Mouse (Mus musculus): ENCODE data around the gene Vps35l.
A peak's percentile ranks its signal among the peaks of the same experiment; 100 is the strongest.

Vps35l gene

DNA sequence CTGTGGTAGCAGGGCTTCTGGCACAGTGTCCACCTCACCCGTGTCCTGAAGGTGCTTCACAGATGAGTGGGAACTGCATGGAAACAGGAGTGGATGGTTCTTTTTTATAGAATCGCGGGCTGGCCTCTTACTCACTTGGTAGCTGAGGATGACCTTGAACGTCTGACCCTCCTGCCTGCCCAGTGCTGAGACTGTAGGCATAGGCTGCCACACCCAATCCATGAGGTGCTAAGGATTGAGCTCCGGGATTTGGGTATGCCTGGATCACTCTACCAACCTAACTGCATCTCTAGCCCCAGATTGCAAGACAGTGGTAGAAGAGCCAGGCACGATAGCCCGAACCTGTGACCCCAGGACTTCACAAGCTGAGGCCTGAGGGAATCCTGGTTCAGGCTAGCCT, 77.7 kb downstream of the Vps35l start:
- DNase-seq (ENCODE audit: extremely low spot score, low read depth, low spot score) = no peak

DNA sequence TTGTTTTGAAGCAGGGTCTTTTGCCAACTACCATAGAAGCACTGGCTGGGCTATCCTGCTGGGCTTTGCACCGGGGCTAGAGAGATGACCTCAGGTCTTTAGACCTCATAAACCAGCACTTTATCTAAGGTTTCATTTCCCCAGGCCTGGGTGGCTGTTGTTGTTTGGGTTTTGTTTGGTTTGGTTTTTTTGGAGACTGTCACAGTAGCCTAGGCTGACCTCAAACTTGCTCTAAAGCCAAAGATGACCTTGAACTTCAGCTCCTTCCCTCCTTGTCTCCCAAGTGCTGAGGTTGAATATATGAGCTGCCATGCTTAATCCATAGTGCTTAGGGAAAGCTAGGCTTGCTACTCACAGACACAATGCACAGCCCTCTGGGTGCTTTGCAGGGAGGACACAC, 79.6 kb downstream of the Vps35l start:
- no peak for DNase-seq (ENCODE audit: extremely low spot score, low read depth, low spot score)

DNA sequence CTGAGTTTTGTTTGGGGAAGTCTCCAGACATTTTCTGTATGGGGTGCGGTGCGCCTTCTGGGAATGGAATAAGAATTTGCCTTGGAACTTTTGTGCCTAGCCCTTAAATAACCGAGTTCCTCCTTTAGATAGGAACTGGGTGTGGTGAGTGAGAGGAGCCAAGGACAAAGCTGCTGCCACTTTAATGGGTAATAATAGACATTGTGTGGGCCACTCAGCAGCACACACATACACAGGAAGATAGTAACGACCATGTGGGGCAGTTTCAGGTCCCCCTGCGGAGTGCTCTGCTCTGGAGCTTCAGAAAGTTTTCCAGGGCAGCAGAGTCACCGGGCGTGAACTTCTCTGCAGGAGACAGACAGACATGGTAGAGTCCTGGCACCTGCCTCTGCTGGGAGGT, 81.3 kb downstream of the Vps35l start:
- DNase-seq (ENCODE audit: extremely low spot score, low read depth, low spot score) = no peak

DNA sequence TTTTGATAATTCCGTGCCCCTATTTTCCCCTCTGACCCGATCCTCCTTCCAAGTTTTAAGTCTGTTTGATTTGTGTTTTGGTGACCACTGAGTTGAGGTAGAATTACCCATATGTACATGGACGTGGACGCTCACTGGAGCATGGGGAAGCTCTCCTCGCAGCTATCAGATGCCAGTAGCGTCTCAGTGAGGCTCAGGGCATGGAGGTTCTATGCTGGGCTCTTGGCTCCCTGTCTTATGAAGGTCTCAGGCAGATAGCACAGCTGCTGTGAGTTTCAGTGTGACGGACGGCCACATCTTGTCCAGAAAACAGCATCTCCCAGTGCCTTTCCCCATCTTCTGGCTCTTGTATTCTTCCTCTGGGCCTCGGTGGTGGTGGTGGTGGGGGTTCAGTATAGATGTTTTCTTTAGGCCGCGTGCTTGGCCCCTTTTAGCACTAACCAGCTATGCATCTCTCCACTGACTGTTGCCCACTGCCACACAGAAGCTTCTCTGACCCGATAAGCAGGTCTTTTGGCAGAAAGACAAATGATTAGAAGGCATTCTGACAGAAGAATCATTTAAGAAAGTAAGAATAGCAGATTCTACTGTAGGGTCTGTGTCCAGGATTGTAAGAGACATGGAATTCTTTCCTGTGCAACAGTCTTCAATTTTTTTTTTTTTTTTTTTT, 82.0 kb downstream of the Vps35l start:
- no peak for DNase-seq (ENCODE audit: extremely low spot score, low read depth, low spot score)

DNA sequence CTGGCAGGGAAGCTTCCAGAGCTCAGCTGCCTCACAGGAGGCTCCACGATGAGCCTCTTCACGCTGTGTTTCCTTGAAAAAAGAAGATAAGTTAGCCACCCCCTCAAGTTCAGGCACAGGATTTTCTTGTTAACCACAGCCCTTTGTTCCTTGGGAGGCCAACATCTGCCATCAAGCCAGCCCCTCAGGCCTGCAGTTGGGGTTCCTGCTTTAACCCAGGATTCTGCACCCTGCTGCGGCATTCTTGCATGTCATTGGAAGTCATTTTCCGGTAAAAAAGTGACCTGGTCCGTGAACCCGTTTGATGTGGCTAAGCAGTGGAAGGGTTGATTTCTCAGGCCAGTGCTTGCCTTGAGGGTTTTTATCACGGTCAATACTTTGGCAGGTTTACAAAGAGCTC, 84.4 kb downstream of the Vps35l start:
- no peak for DNase-seq (ENCODE audit: extremely low spot score, low read depth, low spot score)

DNA sequence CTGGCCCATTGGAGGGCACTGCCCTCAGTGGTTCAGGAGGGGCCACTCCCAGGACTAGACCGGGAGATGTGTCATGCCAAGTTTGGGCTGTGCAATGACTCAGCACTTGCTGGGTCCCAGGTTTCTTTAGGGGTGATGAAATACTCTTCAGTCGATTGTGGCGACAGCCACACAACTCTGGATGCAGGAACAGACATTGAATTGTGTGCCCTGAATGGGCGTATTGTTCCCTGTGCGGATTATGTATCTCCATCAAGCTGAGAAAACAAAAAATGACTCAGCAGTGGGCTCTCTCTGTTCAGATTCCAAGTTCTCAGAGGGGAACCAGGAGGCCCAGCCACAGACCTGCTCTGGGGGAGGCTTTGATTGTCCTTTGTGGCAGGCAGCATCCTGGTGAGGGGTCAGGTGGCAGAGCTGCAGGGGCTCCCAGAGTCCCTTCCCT, 88.0 kb downstream of the Vps35l start:
- DNase-seq (ENCODE audit: extremely low spot score, low read depth, low spot score) = no peak

DNA sequence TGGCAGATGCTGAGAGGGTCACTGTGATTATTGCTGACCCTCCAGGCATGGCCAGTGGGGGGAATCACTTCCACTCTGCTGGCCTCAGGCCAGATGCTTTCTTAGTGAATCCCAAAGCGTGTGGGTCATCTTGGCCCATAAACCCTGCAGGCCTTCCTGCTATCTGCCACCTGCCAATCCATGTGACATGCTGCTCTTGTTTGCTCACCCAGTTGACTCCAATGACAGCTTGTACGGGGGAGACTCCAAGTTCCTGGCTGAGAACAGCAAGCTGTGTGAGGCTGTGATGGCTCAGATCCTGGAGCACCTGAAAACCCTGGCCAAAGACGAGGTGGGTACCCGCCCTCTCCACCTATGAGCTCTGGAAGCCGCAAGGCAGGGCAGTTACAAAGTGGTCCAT, 97.9 kb downstream of the Vps35l start:
- no peak for DNase-seq (ENCODE audit: extremely low spot score, low read depth, low spot score)

DNA sequence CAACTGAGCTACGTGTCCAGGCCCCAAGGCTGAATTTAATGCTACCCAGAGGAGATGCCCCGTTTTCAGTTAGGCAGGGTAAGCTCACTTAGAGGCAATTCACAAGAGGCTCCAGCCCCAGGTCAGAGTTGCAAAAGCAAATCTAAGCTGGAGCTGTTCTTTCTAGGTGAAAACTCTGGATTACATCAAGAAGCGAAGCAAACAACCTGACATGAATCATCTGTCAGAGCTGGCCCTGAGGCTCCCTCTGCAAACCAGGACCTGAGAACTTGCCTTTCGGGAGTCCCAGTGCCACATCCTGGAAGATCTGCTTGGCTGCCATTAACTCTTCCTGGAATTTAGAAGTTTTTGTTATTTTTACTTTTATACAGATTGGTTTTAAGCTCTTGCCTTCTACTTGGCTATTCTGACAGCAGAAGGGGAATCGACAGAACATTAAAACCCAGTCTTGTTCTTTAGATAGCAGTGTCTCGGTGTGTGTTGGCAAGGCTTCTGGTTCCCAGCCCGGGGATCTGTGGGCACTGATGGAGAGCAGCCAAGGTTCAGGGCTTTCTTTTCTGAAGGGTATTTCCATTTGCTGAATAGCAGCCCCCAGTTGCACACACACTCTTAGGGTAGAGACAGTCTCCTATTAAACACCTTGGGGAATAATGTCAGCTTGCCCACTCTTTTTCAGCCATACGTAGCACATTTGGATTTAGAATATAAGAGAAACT, 101.2 kb downstream of the Vps35l start:
- DNase-seq (ENCODE audit: extremely low spot score, low read depth, low spot score) = no peak

DNA sequence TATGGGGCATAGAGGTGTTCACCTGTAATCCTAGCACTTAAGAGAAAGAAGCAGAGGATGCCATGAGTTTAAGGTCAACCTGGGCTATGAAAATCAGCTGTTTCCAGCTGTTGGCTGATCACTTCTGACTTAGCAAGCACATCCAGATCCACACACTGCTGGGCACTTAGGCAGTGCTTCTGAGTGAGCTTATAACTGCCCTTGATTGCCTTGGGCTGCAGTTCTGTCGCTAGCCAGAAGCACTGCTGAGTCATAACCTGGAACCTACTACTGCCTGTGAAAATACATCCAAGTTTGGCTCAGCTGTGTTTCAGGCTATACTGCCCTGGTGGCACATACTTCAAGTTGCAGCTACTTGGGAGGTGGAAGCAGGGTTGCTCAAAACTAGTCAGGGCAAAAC, 101.8 kb downstream of the Vps35l start:
- no peak for DNase-seq (ENCODE audit: extremely low spot score, low read depth, low spot score)

DNA sequence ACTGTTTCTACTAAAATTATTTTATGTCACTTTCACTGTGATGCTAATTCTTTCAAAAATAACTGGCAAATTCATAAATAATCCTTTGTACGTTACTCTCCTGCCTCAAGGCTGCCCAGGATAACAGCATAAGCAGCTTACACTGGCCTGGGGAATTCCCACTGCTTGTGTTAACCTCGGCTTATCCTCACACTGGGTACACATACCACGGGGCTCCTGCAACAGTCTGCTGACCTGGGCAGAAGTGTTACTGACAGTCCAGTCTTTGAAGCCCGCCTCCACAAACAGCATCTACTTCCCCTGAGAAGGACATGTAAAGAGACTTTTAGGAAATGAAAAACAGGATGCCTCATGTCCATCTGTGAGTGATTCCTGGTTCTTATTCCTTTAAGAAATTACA, 102.9 kb downstream of the Vps35l start:
- DNase-seq (ENCODE audit: extremely low spot score, low read depth, low spot score) = no peak

DNA sequence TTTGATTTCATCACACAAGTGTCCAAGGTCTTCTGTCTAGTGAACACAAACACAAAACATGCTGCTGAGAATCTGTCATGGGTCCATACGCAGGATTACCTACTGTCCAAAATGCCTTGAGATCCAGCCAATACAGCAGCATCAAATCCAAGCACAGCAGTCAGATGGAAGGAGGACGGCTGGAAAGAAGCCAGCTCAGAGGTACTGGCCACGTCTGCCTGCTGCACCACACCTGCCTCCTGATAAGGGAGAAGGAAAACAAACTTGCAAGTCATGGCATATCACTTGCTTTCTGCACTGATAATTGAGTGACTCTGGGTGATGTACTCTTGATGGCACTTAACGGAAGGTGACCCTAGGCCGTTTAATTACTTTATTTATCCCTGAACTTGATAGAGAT, 105.1 kb downstream of the Vps35l start:
- no peak for DNase-seq (ENCODE audit: extremely low spot score, low read depth, low spot score)

DNA sequence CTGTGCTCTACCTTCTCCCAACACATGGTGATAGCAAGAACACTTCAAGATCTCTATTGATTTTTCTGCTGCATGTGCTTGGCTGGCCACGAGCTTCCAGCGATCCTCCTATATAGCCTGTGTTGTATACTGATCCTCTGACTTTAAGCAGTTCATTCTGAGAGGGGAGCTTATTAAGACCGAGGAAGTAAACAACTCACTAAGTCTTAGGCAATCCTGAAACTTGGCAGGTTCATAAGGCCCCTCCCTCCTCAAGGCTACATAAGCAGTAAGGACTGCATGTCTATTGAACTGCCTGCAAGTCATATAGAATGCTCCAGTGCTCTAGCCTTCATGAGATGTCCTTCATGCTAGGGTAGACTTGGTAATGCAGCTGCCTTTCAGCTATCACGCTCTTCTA, 106.3 kb downstream of the Vps35l start:
- no peak for DNase-seq (ENCODE audit: extremely low spot score, low read depth, low spot score)

DNA sequence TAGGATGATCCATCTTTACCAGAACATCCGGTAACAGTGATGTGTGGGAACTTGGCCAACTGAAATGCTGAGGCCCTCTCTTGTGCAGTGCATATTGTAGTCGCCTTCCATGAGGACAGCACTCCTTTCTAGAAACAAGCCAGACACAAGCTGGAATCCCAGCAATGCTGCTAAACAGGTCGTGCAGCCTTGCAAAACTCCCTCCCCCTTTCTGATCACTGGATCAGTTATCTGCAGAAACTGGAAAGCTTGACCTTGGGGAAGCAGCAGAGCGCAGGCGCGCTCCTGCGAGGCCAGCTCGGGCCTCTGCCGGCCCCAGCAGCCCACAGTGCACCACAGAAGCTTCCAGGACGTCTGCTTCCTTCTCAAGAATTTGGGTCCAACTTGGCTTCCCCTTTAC, 108.8 kb downstream of the Vps35l start:
- no peak for DNase-seq (ENCODE audit: extremely low spot score, low read depth, low spot score)

DNA sequence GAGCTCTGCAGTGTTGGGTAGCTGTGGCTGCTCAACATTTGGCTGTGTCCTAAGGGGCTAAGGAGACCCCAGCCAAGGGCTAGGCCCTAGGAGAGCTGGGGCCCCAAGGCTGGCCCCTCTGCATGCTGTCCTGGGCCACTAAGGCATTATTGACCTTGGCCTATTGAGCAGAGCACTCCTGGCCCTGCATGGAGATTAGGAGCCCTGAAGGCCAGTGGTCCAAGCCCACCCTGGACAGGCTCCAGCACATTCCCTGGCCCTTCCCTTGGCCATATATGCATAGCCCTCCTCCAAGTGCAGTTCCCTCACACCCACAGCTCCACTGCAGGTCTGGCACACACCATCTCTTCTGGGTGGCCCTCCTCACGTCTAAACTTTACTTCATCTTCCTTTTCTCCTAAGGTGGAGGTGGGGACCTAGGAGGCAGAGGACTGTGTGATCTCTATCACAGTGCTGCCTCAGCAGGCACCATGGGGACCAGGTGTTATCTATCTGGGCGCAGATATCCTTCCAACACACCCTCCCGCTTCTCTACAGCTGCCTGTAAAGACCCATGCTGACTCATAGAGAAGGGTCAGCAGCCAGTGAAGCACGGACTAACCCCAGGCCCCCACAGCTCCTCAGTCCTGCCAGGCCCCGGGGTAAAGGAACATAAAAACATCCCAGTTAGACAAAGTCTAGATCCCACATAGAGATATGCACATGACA, 109.7 kb downstream of the Vps35l start:
- DNase-seq (ENCODE audit: extremely low spot score, low read depth, low spot score) = no peak

DNA sequence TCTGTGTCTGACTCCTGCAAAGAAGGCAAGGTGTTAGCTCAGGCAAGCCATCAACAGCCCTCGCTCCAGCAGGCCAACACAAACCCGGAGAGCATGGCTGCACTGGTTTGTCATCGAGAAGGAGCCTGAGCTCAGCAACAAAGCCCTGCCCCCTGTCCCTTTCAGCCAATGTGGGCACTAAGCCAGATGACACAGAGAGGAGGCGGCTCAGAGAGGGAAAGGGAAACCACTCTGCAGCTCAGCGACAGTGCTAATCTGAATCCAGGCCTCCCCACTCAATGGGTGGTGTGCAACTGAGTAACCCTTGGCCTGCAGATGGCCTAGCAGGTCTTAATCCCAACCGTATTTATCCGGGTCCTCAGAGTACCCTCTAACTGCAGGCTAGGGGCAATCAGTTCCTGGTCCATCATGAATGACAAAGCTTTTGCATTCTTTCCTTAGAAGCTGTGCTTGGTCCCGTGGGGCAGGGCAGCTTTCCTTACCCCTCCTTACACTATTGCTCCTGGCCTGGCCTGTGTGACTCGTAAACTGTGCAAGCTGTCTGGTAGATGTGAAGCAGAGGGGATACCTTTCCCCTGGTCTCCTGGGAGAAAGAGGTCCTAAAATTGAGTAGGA, 110.8 kb downstream of the Vps35l start:
- no peak for DNase-seq (ENCODE audit: extremely low spot score, low read depth, low spot score)

DNA sequence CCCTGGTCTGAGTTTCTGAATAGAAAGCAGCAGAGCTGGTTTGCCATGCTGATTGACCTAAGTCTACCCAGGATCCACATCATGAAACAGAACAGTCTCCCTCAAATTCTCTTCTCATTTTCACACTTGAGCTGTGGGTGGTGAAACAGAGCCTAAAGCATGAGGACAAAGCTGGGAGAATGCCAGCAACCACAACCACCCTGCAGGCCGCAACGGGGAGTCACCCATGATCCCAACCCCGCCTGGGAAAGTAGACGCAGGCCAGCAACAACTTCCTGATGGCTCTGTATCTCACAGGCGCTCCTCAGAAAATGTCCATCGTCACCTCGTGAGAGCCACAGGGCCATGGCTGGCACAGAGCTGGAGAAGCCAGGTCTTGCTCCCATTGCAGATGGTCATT, 111.5 kb downstream of the Vps35l start:
- DNase-seq (ENCODE audit: extremely low spot score, low read depth, low spot score) = no peak

DNA sequence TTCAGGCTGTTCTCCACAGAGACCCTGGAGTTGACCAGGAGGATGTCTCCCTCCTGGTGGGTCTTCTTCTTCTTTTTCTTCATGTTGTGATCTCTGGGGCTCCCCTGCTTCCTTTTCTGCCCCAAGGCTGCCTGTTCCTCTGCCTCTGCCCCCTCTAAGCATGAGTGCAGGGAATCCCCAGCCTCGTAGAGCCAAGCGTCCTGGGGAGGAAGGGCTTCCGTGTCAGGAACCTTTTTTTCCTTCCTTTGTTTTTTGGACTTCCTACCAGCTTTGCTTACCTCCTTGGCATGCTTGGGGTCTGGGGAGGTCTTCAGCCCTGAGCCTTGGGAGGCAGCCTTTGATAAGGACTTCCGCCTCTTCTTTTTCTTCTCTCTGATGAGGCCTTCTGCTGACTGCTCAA, 112.6 kb downstream of the Vps35l start:
- no peak for DNase-seq (ENCODE audit: extremely low spot score, low read depth, low spot score)

DNA sequence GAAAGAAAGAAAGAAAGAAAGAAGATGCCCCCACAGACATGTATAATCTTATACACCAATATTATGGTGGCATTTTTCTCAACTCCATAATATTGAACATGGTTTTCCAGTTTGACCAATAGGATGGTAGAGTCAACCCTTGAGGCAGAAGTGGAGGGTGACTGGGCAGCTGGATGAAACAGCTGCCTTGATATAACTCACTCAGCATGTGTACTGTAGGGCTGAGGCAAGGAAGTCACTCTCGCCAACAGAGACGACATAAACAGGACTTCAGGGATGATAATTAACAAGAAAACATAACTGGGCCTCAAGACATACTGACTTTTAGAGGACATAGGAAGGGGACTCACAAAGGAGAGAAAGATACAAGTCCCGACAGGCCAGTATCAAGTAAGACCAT, 114.6 kb downstream of the Vps35l start:
- no peak for DNase-seq (ENCODE audit: extremely low spot score, low read depth, low spot score)

DNA sequence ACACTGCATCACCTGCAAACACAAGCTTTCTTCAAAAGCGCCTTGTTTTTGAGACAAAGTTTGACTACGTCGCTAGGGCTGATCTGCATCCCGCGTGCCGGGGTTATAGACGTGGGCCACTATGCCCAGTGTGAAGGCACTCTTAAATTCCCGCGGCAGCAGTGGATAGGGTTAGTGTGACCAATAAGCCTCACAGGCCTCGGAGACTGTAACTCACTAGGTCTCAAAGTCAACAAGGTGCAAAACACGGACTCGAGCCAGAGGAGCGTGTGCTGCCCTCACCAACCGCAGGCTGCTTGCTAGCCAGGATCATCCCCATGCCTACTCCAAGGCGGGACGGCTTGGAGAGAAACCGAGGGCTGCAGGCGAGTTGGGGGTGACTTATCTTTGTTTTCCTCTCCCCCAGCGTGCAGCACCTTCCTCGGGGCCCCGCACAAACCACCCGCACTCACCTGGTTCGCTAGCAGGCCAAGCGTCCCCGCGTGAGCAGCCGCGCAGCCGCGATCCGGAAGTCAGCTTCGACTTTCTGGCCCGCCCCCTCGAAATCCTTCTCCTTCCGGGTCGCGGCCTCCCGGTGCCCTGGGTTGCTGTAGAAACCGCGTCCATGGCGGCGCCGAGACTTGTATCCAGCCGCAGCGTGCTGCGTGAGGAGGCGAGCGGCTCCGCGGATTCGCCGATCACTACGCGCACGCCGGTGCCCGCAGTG, 115.3 kb downstream of the Vps35l start, which contains the start of gene Iqck:
Iqck (plus strand) TSS at position 582 of the 706 bp plus-strand sequence.
- peak; percentile 56 for DNase-seq (ENCODE audit: extremely low spot score, low read depth, low spot score)

DNA sequence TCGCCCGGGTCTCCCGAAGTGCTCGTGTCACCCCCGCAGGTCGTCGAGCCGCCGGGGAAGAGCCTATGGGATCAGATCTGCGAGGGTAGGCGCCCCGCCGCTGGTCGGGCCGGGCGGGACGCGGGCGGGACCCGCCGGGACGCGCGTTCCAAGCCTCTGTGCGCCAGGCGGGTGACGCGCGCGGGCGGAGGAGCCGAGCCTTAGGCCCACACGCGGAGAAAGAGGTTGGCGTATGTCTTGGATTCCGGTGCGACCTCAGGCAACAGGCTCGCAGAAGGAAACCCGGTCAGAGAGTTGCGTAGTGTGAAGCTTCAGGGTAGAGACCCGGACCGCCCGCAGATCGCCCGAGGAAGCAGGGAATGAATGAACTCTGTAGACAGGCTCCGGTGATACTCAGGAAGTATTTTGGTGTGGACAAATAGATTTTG, 115.9 kb downstream of the Vps35l start, which contains the start of gene Knop1:
Knop1 (minus strand) TSS at position 378 of the 428 bp plus-strand sequence.
- no peak for DNase-seq (ENCODE audit: extremely low spot score, low read depth, low spot score)

DNA sequence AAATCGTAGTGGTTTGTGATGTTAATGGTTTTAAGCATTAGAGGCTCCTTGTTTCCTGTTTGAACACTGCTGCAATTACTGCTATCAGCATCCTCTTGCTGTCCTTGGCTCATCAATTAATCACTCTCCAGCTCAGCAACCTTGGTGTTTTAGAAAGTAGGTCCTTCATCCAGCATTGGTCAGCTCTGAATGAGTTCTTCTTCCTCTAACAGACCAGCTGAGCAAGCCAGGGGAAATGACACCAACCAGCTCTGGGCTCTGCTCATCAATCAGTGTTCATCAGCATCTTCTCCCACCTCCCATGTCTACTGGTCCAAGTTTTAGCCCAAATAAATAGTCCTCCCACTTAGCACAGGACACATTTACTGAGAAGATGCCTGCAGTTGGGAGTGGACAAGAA, 118.6 kb downstream of the Vps35l start:
- no peak for DNase-seq (ENCODE audit: extremely low spot score, low read depth, low spot score)

Measured in hindlimb bud, embryonic 11.5 days (tissue).